Mouse (Mus musculus) liver, adult 2 months (tissue): ENCODE data around the gene Sbds. TPM values are rescaled to one million over a fixed set of nuclear protein-coding genes. Genes with fewer than 3 reads are reported as not detected.

Source experiments
- DNase-seq: peaks from one replicate; pipeline ENCODE4 v3.0.0-alpha.2; 2011; ENCODE audit warnings: low read depth, low spot score; ENCODE audit errors: extremely low read depth
- H3K27ac ChIP-seq: fragments of 200-500 bp; replicated peaks from 2 replicates; pipeline ENCODE4 v1.5.1; 2012; ENCODE audit warnings: low read depth, mild to moderate bottlenecking, control low read depth, inconsistent platforms, low read length; ENCODE audit not compliant: insufficient read depth
- H3K27me3 ChIP-seq: fragments of 200-500 bp; 2 replicates; pipeline ENCODE4 v1.6.1; 2012; ENCODE audit warnings: mild to moderate bottlenecking, moderate library complexity, low read length, inconsistent platforms; ENCODE audit not compliant: control insufficient read depth, insufficient read depth
- H3K36me3 ChIP-seq: fragments of 200-500 bp; 2 replicates; pipeline ENCODE4 v1.6.1; 2012; ENCODE audit warnings: low read length, inconsistent platforms; ENCODE audit not compliant: control insufficient read depth, insufficient read depth
- H3K4me1 ChIP-seq: fragments of 200-500 bp; 2 replicates; pipeline ENCODE4 v1.6.1; 2011; ENCODE audit warnings: low read length; ENCODE audit not compliant: control insufficient read depth, insufficient read depth
- H3K4me3 ChIP-seq: fragments of 200-500 bp; 2 replicates; pipeline ENCODE4 v1.5.1; 2011; ENCODE audit warnings: low read depth, mild to moderate bottlenecking, control low read depth, low read length, moderate library complexity; ENCODE audit not compliant: insufficient read depth
- H3K79me2 ChIP-seq: fragments of 200-500 bp; 2 replicates; pipeline ENCODE4 v1.6.1; 2012; ENCODE audit warnings: inconsistent platforms, mild to moderate bottlenecking, low read length, moderate library complexity; ENCODE audit not compliant: control insufficient read depth, insufficient read depth
- H3K9ac ChIP-seq: fragments of 200-500 bp; 2 replicates; pipeline ENCODE4 v1.6.1; 2012; ENCODE audit warnings: low read depth, mild to moderate bottlenecking, control low read depth, inconsistent platforms, low read length
- CTCF ChIP-seq: fragments of 200-500 bp; IDR thresholded peaks from 2 replicates; pipeline ENCODE4 v1.5.1; 2011; ENCODE audit warnings: low read depth, low read length, control low read depth
- POLR2A ChIP-seq: fragments of 200-500 bp; IDR thresholded peaks from 2 replicates; pipeline ENCODE4 v1.6.1; 2011; ENCODE audit warnings: low read length, control low read depth; ENCODE audit not compliant: insufficient read depth; ENCODE audit errors: extremely low read depth
- WGBS: fragments of 180-500 bp; shearing (Covaris S2); methylation state at CpG from one replicate; pipeline ENCODE4 v1.1.7; 2018; 5-methylcytosine and 5-hydroxymethylcytosine counted together
- polyA plus RNA-seq: library from polyadenylated mRNA; depleted of rRNA; stranded (reverse); fragments of >200 nt; gene quantifications from 2 replicates; pipeline ENCODE4 v1.2.3, GENCODE M21; 2012
- total RNA-seq: library from RNA; depleted of rRNA; stranded (reverse); fragments of >200 nt; gene quantifications from 2 replicates; pipeline ENCODE4 v1.2.3, GENCODE M21; 2014

Sbds gene
- total and polyA plus RNA-seq, 2 experiments, result 29.4 to 42.5 TPM

DNA sequence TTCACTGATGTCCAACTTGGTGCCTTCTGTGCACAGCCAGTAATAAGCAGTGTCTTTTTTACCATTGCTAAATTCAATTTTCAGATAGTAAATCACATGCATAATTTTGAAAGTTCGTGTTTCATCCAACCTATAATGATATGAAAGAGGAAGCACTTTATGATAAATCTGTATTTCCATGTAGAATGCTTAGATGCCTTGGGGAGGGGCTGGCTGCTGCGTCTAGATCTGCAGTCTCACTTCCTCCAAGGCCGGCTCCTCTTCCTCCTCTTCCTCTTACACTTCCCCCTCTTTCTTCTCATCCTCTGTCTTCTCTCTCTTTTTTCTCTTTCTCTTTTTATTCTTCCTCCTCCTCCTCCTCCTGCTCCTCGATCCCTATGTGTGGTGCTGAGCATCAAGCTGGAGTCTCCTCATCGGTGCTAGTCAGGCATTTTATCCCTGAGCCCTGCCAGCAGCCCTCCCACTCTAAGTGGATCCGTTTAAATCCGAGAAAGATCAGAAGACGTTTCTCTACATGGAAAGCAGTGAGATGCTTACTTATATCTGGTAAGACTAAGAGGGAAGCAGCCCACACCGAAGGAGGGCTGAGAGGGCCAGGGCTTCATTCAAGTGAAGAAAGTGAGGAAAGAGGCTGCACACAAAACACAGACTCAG is 27.9 kb upstream of the Sbds start:
- Histone ChIP-seq H3K4me3 (no peak overlapping the region), H3K79me2 (no peaks in the 10 kb centered on the region), H3K36me3 (peaks cover 12% of the 10 kb centered on the region), H3K27ac (no peak overlapping the region), H3K27me3 (no peaks in the 10 kb centered on the region), H3K4me1 (no peaks in the 10 kb centered on the region), H3K9ac (no peak overlapping the region)
- WGBS, result 86% methylated on average over 9 of the region's 9 CpGs
- no peak for TF ChIP-seq CTCF
- no peak for TF ChIP-seq POLR2A
- DNase-seq, result no peak

DNA sequence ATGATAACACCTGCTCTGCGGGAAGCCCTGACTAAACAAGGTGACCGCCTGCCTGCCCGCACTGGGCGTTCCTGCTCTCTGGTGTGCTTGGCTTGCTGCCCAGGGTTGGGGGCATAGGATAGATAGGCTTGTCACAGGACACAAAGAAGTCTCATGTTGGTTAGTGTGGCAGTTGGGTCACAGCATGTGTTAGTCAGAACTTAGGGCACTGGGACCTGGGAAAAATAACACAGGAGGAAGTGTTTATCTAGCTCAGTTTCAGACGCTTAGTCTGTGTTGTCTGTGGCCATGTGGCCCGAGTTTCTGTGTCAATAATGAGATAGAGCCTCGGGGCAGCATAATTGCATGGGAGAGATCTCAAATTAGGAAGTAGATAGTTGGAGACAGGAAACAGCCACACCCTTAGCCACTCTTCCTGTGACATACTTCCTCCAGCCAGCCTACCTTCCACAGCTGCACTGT is 22.7 kb upstream of the Sbds start:
- Histone ChIP-seq H3K4me1 (no peaks in the 10 kb centered on the region), H3K27me3 (no peaks in the 10 kb centered on the region), H3K27ac (0 out of 2 replicates have a peak overlapping the region, but pooled peaks have one; percentile 4), H3K4me3 (no peak overlapping the region), H3K9ac (no peak overlapping the region), H3K79me2 (no peaks in the 10 kb centered on the region), H3K36me3 (peaks cover 20% of the 10 kb centered on the region)
- 80% methylated on average over 7 of the region's 7 CpGs for WGBS
- TF ChIP-seq CTCF (no peak), POLR2A (no peak)
- DNase-seq, result no peak

DNA sequence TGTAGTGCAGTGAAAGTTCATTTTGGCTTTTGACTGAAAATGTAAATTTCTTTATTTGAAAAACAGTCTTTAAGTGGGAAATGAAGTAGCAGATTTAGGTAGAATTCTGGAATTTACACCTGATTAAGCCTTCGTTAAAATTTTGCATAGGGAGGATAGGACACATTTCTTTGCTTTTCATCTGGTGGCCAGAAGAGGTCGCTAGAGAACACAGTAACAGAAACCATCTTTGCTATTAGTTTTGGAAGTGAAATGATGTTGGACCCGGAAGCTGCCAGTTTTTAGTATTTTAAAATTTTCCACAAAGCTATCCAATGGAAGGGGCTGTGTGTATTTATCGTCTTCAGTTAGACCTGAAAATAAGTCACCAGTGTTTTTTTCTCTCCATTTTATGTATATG is 20.2 kb upstream of the Sbds start:
- H3K9ac ChIP-seq, result no peak overlapping the region
- no peaks in the 10 kb centered on the region for H3K27me3 ChIP-seq
- WGBS, result 44% methylated on average over 4 of the region's 4 CpGs
- peaks cover 19% of the 10 kb centered on the region for H3K36me3 ChIP-seq
- peak; percentile 34 for DNase-seq
- no peak overlapping the region for H3K27ac ChIP-seq
- no peaks in the 10 kb centered on the region for H3K4me1 ChIP-seq
- TF ChIP-seq POLR2A, result no peak
- TF ChIP-seq CTCF, result peak; percentile 39; the same call in 1 of the 2 replicates
- H3K4me3 ChIP-seq, result no peak overlapping the region
- H3K79me2 ChIP-seq, result no peaks in the 10 kb centered on the region

DNA sequence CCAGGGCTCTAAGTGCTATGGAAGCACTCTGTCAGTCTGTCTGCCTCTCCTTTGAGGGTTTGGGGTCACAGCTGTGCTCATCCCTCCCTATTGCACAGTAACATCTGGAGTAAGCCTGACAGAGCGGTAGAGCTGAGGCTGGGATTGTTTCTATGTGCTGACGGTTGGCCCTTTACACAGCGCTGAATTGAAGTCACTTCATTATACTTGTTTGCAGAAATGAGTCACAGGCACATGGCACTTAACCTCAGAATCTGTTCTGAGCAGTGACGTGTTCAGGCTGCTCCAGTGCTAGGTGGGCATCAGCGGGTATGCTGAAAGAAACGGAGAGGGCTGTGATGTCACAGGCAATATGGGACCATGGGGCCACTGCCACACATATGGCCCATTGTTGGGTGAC is 17.7 kb upstream of the Sbds start:
- peaks cover 12% of the 10 kb centered on the region for H3K36me3 ChIP-seq
- H3K79me2 ChIP-seq, result no peaks in the 10 kb centered on the region
- no peak for DNase-seq
- H3K27ac ChIP-seq, result no peak overlapping the region
- TF ChIP-seq CTCF (no peak), POLR2A (no peak)
- no peak overlapping the region for H3K9ac ChIP-seq
- 95% methylated on average over 6 of the region's 6 CpGs for whole genome bisulfite sequencing
- no peaks in the 10 kb centered on the region for H3K4me1 ChIP-seq
- H3K27me3 ChIP-seq, result no peaks in the 10 kb centered on the region
- no peak overlapping the region for H3K4me3 ChIP-seq

DNA sequence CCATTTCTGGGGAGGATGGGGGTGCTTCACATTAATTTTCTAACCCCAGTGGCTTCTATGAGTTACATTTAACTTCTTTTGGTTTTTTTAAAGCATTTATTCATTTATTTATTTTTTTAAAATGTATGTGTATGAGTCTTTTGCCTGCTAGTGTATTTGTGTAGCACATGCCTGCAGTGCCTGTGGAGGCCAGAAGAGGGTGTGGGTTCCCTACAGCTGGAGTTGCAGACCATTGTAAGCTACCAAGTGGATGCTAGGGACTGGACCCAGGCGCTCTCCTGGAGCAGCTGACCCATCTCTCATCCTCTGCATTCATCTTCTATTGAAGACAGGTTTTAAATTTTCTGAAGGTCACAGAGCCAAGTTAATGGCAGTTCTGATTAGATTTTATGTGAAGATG is 17.0 kb upstream of the Sbds start:
- H3K27me3 ChIP-seq, result no peaks in the 10 kb centered on the region
- no peak overlapping the region for H3K9ac ChIP-seq
- no peak overlapping the region for H3K4me3 ChIP-seq
- peaks cover 12% of the 10 kb centered on the region for H3K36me3 ChIP-seq
- TF ChIP-seq CTCF, result peak; percentile 46; the same call in 1 of the 2 replicates
- no peak for TF ChIP-seq POLR2A
- no peak for DNase-seq
- H3K4me1 ChIP-seq, result no peaks in the 10 kb centered on the region
- 100% methylated on average over 1 of the region's 1 CpGs for WGBS
- no peak overlapping the region for H3K27ac ChIP-seq
- H3K79me2 ChIP-seq, result no peaks in the 10 kb centered on the region

DNA sequence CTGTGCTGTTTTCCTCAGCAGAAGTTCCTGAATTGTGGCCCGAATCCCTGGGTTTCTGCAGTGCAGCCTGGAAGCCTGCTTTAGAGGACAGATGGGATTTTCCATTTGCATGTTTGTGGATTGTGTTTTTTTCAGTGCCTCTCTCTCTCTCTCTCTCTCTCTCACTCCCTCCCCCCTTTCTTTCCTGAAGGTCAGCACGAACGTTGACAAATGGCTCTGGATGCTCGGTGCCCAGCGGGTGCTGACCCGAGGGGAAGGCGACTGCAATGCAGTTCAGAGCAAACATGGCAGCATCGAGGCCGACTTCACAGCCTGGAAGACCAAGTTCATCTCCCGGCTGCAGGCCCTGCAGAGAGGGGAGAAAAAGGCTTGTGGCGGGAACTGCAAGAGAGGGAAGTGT is 13.6 kb upstream of the Sbds start:
- Histone ChIP-seq H3K27me3 (no peaks in the 10 kb centered on the region), H3K27ac (no peak overlapping the region), H3K9ac (no peak overlapping the region), H3K36me3 (peaks cover 7% of the 10 kb centered on the region), H3K4me3 (no peak overlapping the region), H3K4me1 (peaks cover 7% of the 10 kb centered on the region; the same call in 1 of the 2 replicates), H3K79me2 (no peaks in the 10 kb centered on the region)
- WGBS, result 79% methylated on average over 11 of the region's 11 CpGs
- DNase-seq, result no peak
- TF ChIP-seq CTCF, result no peak
- no peak for TF ChIP-seq POLR2A
